Mouse (Mus musculus): ENCODE results near the gene Slc10a7.
A peak's percentile ranks its signal among the peaks of the same experiment; 100 is the strongest.
"Not testable (repeated sequence)": the region's sequence is repeated elsewhere in the genome, so short reads cannot be mapped to it uniquely, and the experiment has no call there.

Gene Slc10a7

GRCm38 (mm10) chr8:78667399-78667798, 158.3 kb downstream of the Slc10a7 start:
- no peak for DNase-seq (ENCODE audit: low spot score)

DNA sequence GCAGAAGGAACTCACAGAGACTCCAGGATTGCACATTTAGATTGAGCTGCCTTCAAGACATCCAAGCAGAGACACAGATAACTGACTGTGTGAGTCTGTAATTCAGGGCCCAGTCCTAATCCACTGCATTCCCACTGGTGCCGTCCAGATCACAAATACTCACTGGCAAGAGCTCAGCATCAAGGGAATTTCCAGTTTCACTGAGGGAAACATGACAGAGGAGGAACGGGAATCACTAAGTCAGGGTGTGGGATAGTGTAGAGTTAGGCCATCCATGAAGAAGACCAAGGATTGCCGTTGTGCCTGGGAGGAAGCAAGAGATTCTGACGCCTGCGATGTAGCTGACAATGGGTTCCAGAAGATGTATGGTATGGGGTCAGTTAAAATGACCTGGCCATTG, 159.1 kb downstream of the Slc10a7 start:
- no peak for DNase-seq (ENCODE audit: low spot score)

- no peak for DNase-seq (ENCODE audit: low spot score)
Measured at GRCm38 (mm10) chr8:78670241-78670640, 161.1 kb downstream of the Slc10a7 start.

GRCm38 (mm10) chr8:78678541-78679219, 169.5 kb downstream of the Slc10a7 start:
- no peak for DNase-seq (ENCODE audit: low spot score)

DNA sequence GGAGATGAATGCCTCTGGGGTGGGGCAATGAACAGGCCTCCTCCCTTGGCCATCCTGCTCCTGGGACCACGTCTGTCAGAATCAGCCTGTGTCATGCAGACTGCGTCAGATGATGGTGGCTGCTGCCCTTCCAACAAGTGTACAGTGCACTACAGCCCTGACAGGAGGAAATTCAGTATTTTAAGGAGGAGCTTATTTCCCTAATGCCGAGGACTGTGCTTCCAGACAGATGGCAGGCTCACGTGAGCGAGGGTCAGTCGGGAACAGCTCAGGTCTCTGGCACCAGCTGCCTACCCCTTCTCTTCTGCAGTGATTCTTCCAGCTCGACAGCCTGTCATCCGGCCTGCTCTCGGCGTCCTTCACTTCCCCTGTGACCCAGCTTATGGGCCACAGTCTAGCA, 181.6 kb downstream of the Slc10a7 start:
- no peak for DNase-seq (ENCODE audit: low spot score)

GRCm38 (mm10) chr8:78698331-78698741, 189.2 kb downstream of the Slc10a7 start:
- no peak for DNase-seq (ENCODE audit: low spot score)

DNA sequence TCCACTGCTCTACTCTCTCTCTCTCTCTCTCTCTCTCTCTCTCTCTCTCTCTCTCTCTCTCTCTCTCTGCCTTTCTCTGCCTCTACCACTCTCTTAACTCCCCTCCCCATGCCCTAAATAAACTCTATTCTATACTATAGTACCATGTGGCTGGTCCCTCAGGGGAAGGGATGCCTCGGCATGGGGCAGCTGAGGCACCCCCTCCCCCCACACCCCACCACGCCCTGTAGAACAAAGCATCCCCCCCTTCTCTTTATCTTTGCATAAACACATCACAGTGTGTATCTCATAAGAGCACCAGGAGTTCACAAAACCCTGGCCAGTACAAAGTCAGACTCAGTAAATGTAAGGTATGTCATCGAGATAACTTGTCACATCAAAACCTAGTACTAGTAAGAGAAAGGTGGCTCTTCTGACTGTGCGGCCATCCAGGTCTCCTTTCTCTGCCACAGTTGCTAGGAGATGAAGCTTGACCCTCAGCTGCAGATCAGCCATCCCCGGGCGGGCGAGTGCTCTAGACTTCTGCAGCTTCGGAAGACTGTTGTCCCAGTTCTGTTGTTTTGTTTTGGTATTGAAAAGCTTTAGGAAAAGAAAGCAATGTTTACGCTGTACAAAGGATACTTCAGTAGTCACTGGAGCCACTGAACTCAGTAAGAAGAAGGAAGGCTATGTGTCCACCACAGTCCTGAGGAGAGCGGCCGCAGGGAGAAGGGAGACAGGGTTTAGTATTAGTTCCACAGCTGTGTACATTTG, 194.1 kb downstream of the Slc10a7 start:
- DNase-seq (ENCODE audit: low spot score): no peak

- no peak for DNase-seq (ENCODE audit: low spot score)
Measured at GRCm38 (mm10) chr8:78705980-78706379, 196.8 kb downstream of the Slc10a7 start.

GRCm38 (mm10) chr8:78709948-78710644, 200.9 kb downstream of the Slc10a7 start:
- no peak for DNase-seq (ENCODE audit: low spot score)

- no peak for DNase-seq (ENCODE audit: low spot score)
Measured at GRCm38 (mm10) chr8:78710961-78711360, 201.8 kb downstream of the Slc10a7 start.

DNA sequence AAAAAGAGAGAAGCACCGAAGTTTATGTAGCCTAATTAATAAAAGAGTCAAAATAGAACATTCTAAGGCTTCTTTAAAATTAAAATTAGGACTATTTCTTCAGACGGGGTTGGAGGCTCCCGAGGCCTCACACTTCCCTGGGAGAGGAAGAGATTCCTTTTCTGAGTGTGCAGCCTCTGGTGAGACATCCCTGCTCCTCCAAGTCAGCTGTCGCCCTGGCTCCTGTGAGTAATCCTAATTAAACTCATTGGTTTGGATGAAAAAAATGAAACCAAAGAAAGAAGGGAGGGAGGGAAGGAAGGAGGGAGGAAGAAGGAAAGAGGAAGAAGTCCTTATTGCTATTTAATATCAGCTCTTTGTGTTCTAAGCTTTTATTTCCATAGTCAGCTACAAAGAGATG, 205.7 kb downstream of the Slc10a7 start:
- DNase-seq (ENCODE audit: low spot score): no peak

- DNase-seq (ENCODE audit: low spot score): no peak
Measured at GRCm38 (mm10) chr8:78716546-78716945, 207.4 kb downstream of the Slc10a7 start.

GRCm38 (mm10) chr8:78717191-78717590, 208.0 kb downstream of the Slc10a7 start:
- not testable (repeated sequence) for DNase-seq (ENCODE audit: low spot score)

DNA sequence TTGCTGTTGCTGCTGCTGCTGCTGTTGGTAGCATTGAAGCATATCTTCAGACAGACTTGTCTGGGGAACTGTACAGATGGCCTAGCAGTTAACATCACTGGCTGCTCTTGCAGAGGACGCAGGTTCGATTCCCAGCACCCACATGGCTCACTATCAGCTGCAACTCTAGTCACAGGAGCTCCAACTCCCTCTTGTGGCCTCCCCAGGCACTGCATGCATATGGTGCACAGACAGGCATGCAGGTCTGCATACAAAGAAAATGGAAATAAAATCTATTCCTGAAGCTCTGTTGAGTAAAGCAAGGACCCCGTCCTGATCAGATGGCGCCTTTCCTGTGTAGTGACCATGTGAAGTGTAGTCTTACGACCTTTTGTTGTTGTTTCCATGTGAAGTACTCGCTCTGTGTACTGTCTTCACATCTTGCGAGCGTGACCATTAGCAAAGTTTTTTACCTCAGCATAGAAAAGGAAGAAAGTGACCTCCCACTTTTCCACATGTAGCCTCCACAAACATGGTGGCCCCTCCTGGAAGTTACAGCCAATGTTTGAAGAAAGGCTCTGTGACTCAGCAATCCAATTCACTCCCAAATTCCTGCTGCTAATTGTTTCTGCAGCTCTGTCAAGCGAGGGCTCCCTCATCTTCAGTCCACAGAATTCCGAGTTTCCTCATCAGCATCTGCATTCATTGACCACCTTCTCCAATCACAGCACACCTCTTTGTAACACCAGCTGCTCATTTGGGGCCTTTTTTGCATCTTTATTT, 210.3 kb downstream of the Slc10a7 start:
- no peak for DNase-seq (ENCODE audit: low spot score)

GRCm38 (mm10) chr8:78720041-78720414, 210.9 kb downstream of the Slc10a7 start:
- DNase-seq (ENCODE audit: low spot score): peak; percentile 24

- DNase-seq (ENCODE audit: low spot score): no peak
Measured at GRCm38 (mm10) chr8:78721576-78721975, 212.4 kb downstream of the Slc10a7 start.

DNA sequence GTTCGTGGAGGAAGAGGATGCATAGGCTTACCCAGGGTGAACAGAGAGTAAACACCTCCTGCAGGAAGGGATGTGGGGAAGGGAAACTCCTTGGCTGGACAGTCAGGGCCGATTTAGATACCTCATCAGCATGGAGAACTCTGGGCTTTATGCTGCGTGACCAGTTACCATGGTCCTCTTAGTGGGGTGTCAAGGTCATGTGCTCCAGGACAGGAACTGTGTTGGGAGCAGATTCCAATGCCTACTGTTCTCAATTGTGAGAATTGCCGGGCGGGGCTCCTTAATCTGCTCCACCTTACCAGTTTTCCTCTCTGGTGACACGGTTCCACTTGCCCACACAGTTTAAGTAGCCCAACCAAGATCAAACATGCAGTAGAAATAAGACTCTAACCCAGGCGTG, 213.1 kb downstream of the Slc10a7 start:
- no peak for DNase-seq (ENCODE audit: low spot score)

- DNase-seq (ENCODE audit: low spot score): no peak
Measured at GRCm38 (mm10) chr8:78724832-78725231, 215.7 kb downstream of the Slc10a7 start.

DNA sequence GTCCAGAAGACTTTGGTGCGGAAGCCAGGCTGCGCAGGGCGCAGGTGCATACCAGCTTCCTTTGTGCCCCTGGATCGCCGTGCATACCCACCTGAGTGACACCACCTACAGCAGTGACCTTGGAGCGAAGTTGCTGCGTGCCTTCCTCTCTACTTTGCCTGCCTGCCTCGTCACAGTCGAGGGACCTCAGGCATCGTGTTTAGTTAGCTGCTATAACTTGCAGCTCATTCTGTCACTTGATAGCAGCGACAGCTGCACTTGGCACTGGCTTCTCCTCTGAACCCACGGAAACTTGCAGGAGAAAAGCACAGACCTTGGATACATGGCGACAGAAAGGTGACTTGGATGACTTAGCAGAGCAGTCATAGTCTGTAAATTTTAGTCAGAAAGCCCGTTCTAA, 219.1 kb downstream of the Slc10a7 start:
- no peak for DNase-seq (ENCODE audit: low spot score)

- no peak for DNase-seq (ENCODE audit: low spot score)
Measured at GRCm38 (mm10) chr8:78732410-78732809, 223.3 kb downstream of the Slc10a7 start.

DNA sequence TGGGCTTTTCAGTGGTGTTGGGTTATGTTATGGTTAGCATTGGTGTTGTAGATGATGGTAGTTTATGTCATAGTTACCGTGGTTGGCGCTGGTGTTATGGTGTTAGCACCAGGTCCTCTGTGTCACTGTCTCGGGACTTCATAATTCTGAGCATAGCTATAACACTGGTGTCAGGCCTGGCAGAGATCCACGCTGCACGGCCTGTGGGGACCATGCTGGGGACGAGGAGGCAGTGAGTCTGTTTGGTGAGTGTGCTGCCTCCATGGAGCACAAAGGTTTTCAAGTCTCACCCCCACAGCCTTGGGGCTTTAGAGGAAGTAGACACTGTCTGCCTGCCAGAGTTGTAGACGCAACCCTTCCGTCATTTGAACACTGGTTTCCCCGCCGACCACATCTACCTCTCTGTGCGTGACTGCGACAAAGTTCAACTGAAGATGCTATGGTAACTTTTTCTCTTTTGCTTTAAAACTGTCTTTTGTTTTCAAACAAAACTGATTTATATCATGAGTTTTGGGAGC, 223.9 kb downstream of the Slc10a7 start:
- no peak for DNase-seq (ENCODE audit: low spot score)
